Mouse (Mus musculus): ENCODE results near the gene Clec2h. TPM values are rescaled to one million over a fixed set of nuclear protein-coding genes. Genes with fewer than 3 reads are reported as not detected.
"Not testable (repeated sequence)": the region's sequence is repeated elsewhere in the genome, so short reads cannot be mapped to it uniquely, and the experiment has no call there.

Clec2h gene
- not detected for total RNA-seq (2021)
- long read RNA-seq, experiment 1, result 0 reads
- long read RNA-seq, experiment 2, result 0 reads

- intact Hi-C loops (cut with DNase I), result no loop called here
- peak in 1 of 2 experiments; percentile 20 for DNase-seq (ENCODE audit: low spot score in 2 of 2)
These were observed at the start of gene Clec2h for GRCm38 (mm10) chr6:128662206-128662605. TSS of gene Clec2h (plus strand) at chr6:128662385.

DNA sequence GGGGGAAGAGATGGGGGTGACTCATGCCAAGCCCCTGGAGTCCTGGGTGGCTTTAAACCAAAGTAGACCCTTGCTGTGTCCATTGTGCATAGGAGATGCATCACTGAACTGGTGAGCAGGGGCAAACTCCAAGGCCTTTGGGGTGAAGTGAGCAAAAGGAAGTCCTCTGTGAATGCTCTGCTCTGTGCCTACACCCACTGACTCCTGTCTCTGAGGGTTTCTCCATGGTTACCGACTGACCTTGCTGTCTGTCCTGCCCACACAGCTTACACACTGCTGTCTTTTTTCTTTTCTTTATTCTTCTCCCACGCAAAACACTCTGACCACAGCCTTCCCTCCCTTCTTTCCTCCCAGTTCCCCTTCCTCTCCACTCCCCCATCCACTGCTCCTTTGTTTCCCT is 39.5 kb upstream of the Clec2h start:
- no peak for DNase-seq (ENCODE audit: low spot score in 2 of 2)
- intact Hi-C loops (cut with DNase I), result no loop called here

DNA sequence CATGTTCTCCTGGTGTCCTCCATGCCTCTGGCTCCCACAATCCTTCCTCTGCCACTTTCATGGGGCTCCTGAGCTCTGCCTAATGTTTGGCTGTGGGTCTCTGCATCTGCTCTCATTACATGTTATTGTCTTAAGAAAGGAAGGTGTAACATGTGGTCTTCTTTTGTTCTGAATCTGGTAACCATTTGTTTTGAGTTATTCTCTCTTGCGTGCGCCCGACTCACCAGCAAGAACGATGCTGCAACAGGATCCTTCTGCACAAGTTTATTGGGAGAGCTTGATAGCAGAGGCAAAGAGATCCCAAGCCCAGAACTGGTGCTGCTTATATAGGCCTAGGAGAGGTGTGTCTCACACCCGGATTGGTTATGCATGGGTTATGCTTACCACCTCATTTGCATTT is 38.8 kb upstream of the Clec2h start, which contains the start of gene Klrb1a:
TSS of gene Klrb1a (minus strand) at position 101 of the 400 bp plus-strand sequence.
- intact Hi-C loops (cut with DNase I); DNase-seq (ENCODE audit: low spot score in 2 of 2): not testable (repeated sequence)

DNA sequence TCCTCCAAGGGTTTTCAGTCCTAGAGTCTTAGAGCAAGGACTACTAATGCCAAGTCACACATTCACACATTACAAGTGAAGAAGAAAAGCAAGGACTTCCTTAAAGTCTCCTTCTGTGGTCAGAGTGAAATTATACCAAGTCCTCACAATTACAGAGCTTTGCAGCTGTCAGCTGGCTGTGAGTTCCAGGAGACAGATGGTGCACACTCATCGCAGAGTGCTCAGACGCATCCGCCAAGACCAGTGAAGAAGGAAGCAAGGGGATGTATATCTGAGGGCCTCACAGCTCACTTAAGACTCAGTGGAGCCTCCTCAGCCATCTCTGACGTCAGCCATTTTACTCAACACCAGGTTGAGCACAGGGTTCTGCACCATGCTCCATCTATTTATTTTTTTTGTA is 37.8 kb upstream of the Clec2h start:
- peak; percentile 17 to 41 for DNase-seq (ENCODE audit: low spot score in 2 of 2)
- intact Hi-C loops (cut with DNase I), result no loop called here

DNA sequence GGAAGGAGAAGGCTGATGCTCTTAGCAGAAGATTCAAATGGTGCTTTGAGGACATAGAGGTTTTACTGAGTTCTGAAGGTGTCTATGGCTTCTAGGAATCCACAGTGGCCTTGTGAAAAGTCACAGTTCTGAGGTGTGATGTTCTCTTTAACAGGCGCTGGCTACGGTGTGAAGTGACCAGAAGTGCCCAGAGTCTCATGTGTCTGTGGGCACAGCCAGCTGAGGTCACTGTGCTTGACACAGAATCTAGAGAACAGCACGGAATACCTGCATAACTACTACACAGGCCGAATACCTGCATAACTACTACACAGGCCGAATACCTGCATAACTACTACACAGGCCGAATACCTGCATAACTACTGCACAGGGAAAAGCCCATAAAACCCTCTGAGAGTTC is 36.9 kb upstream of the Clec2h start:
- DNase-seq (ENCODE audit: low spot score in 2 of 2); intact Hi-C loops (cut with DNase I): not testable (repeated sequence)

DNA sequence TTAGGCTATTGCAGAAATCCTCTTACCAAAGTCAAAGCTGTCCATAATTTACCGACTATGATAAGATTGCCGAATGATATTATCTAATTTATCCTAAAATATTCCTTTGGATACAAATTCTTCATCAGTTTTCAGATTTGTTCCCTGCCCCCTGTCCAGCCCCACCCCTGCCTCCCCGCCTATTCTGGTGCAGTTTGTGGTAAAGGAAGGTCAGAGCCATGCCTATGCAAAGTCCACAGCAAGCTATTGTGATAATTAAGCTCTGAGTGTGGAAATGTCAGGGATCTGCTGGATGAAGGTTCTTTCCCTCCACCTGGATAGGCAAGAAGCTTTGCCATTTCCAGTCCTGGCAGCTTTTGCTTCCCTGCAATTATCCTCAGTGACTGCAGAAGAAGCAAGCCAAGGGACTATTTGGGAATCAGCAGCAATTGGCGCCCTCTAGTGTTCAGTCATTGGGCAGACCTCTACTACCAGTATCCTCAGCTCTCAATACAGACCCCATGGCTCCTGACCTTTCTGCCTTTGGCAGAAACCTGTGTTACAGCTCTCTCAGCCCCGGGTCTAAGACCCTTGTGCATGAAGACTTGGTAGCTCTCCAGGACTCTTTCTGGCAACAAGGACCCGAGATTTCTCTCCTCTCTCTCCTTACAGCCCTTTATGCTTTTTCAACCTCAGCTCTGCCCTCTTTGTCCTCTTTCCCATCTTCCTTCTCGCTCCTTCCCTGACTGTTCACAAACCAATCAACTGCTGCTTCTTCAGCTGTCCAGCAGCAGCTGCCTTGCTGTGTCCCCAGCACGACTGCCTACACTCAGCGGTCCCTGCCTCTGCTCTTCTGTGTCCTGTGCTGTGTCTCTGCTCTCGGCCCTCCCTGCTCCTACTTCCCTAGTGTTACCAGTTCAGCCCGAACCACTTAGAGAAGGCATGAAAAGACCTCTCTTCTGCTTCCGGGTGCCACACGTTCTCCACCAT is 32.1 kb upstream of the Clec2h start:
- intact Hi-C loops (cut with DNase I), result loop anchor here (2.0 kb wide), 1 partner anchor 123 kb away; no protein-coding TSS in a partner anchor
- peak; percentile 67 to 70 for DNase-seq (ENCODE audit: low spot score in 2 of 2)

DNA sequence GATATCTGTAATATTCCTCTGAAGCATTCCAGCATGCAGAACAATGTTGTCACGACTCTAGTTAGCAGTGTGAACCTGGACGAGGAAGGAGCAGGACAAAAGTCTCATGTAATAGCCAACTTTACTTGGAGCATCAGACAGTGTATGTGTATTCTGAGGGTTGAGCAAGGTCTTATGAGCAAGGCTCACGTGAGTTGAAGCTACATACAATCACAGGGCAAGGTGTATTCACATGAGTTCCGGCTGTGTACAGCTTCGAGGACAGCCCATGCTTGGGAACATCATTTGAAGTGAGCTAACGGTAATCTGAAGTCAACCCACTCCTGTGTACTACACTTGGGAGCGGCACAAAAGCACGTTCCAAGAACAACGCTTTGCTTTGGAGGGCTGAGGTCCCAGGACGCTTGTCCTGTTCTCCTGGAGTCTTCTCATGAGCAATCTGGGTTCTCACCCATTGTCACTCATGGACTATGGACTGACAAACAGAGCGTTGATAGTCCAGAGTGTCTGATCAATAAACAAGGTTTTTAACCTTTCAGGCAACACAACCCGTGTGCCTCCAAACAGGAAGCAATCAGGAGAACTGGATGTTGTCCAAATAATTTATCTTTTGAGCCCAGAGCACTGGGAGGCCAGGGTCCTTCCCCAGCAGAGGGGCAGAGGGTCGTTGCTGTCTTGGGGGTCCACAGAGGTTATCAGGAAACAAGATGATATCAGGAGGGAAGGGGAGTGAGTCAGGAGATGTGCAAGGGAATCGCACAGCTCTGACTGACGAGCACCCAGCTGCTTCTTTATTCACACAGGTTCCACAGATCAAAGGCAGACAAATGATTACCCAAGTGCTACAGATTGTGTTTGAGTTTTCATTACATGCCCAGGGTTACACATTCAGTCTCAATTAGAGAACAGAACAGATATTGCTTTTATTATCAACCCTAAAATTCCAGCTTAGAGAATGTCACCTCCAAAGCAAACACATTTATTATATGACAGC is 31.0 kb upstream of the Clec2h start:
- DNase-seq (ENCODE audit: low spot score in 2 of 2), result not testable (repeated sequence)
- intact Hi-C loops (cut with DNase I), result loop anchor here (2.0 kb wide), 1 partner anchor 122 kb away; no protein-coding TSS in a partner anchor

GRCm38 (mm10) chr6:128640673-128641072 is 21.5 kb upstream of the Clec2h start:
- no peak for DNase-seq (ENCODE audit: low spot score in 2 of 2)
- intact Hi-C loops (cut with DNase I), result no loop called here

- intact Hi-C loops (cut with DNase I), result no loop called here
- DNase-seq (ENCODE audit: low spot score in 2 of 2), result no peak
These were observed 21.0 kb upstream of the Clec2h start for GRCm38 (mm10) chr6:128641116-128641716.

- DNase-seq (ENCODE audit: low spot score in 2 of 2), result no peak
- intact Hi-C loops (cut with DNase I), result no loop called here
These were observed 18.2 kb upstream of the Clec2h start for GRCm38 (mm10) chr6:128643999-128644398.

DNA sequence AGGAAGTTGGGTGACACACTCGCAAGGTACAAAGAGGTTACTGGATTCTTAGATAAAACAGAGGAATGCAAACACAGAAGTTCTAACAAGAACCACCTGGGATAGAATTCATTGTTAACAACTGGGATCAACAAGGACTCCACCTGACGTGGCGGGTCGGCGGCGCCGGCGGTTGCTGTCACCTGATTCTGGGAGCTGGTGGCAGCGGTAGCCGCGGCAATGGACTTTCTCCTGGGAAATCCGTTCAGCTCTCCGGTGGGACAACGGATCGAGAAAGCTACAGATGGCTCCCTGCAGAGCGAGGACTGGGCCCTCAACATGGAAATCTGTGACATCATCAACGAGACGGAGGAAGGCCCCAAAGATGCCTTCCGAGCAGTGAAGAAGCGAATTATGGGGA is 17.5 kb upstream of the Clec2h start:
- intact Hi-C loops (cut with DNase I); DNase-seq (ENCODE audit: low spot score in 2 of 2): not testable (repeated sequence)

DNA sequence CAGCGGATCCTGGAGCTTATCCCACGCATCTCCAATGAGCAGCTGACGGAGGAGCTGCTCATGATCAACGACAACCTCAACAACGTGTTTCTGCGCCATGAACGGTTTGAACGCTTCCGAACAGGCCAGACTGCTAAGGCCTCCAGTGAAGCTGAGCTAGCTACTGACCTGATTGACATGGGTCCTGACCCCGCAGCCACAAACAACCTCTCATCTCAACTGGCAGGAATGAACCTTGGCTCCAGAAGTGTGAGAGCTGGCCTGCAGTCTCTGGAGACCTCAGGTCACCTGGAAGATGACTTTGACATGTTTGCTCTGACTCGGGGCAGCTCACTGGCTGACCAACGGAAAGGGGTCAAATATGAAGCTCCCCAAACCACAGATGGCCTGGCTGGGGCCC is 16.5 kb upstream of the Clec2h start:
- intact Hi-C loops (cut with DNase I); DNase-seq (ENCODE audit: low spot score in 2 of 2): not testable (repeated sequence)

DNA sequence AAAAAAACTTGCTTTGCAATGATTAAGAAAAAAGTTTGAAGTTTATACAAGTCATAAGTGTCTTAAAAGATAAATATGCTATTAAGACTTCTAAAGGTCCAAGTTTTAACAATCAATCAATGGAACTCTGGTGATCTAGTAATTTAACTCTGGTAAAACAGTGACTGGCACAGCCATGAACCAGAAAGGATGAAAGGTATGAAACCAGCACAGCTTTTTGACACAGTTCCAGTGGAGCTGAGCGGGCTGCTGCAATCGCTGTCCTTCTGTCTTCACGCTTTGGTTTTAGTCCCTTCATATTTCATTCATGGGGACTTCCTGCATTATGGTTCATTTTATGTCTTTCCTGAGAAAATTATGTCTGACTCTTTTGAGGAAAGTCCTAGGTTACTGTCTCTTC is 12.5 kb upstream of the Clec2h start:
- no peak for DNase-seq (ENCODE audit: low spot score in 2 of 2)
- intact Hi-C loops (cut with DNase I), result loop anchor here (10.0 kb wide), 1 partner anchor 235 kb away; the partner anchor contains the start of gene Clec2i

DNA sequence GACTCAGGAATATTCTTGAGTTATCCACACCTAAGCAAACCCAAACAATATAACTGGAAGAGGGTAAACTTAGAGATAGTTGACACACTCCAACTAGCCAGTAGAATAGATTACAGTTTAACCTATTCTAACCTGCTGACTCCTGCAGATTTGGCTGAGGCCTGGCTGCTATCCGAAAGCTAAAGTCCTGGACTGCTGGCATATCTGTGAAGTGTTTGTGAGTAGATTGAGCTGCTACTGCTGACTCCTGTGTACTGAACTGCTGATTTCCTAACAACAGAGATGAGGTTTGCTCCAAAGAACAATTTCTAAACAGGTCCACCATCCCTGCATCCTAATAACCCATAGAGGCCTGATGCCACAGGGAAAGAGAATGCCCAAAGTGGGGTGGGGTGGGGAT is 12.0 kb upstream of the Clec2h start:
- intact Hi-C loops (cut with DNase I), result loop anchor here (10.0 kb wide), 1 partner anchor 235 kb away; the partner anchor contains the start of gene Clec2i
- no peak for DNase-seq (ENCODE audit: low spot score in 2 of 2)

- DNase-seq (ENCODE audit: low spot score in 2 of 2), result not testable (repeated sequence)
These were observed 11.4 kb upstream of the Clec2h start for GRCm38 (mm10) chr6:128650827-128651226.

DNA sequence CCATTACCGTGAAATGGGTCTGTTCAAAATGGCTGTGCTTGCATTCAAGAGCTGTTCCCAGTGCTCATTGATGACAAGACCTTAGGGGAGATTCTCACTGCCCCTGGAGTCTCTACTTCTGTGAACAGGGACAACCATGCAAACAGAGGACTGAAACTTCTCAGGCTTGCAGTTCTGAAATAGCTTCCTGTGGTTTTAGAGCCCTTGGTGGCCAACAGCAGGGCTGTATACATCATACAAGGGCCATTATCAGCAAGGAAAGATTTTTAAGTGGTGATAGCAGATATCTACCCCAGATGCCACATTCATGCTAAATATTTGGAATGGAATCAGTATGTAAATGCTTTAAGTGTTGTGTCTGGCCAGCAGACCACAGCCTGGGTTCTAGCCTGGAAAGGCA is 9.2 kb upstream of the Clec2h start:
- intact Hi-C loops (cut with DNase I), result loop anchor here (10.0 kb wide), 1 partner anchor 232 kb away; the partner anchor contains the start of gene Clec2i
- no peak for DNase-seq (ENCODE audit: low spot score in 2 of 2)

More at GRCm38 (mm10) chr6:128650827-128651226, 11.4 kb upstream of the Clec2h start:
- intact Hi-C loops (cut with DNase I), result loop anchor here (10.0 kb wide), 1 partner anchor 234 kb away; the partner anchor contains the start of gene Clec2i

GRCm38 (mm10) chr6:128661249-128661648 is 936 bp upstream of the Clec2h start:
- intact Hi-C loops (cut with DNase I), result no loop called here
- no peak for DNase-seq (ENCODE audit: low spot score in 2 of 2)

GRCm38 (mm10) chr6:128669936-128670335 is 7.8 kb downstream of the Clec2h start:
- intact Hi-C loops (cut with DNase I), result no loop called here
- no peak for DNase-seq (ENCODE audit: low spot score in 2 of 2)

- intact Hi-C loops (cut with DNase I), result no loop called here
- DNase-seq (ENCODE audit: low spot score in 2 of 2), result no peak
These were observed 17.4 kb downstream of the Clec2h start for GRCm38 (mm10) chr6:128679574-128679973.
